ENCODE assay signal across 28 mouse cellular contexts in the genomic region with DNA sequence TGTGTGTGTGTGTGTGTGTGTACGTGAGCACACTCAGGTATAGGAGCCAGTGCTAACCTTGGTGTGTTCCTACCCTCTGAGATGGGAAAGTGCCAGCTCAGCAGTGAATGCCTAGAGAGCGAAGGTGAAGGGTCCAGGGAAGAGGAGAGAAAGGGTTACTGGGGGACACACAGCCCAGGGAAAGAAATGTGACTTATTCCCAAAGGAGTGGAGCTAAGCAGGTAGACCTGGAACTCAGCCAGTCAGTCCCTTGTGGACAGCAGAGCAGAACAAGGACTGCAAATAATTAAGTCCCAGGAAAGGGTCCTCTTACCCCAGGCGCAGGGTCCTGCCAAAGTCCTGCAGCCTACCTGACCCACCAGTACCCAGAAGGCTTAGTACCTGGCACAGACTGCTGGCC. TPM values are rescaled to one million over a fixed set of nuclear protein-coding genes. Genes with fewer than 3 reads are reported as not detected.
A peak's percentile ranks its signal among the peaks of the same experiment; 100 is the strongest.
DNase-seq lines count a peak whose midpoint lies in the region; ATAC-seq and TF ChIP-seq lines count a peak whose summit lies in the region.
"Had no signal": no experiment of that assay in that cellular context is flagged by ENCODE, and none has a peak within 500 bp of the region (broad histone marks: within the 10 kb centered on the region; RNA-seq: fewer than 3 reads in every experiment).

No protein-coding gene starts in this region.

- peaks cover 38% of the 10 kb centered on the region for H3K4me1 ChIP-seq in bone marrow macrophage, adult 2 months (ENCODE audit: control insufficient read depth, insufficient read depth, low read length)

- H3K36me3 ChIP-seq in C2C12 (ENCODE audit: control insufficient read depth, insufficient read depth) (peaks cover 8% of the 10 kb centered on the region), myocyte (ENCODE audit: control insufficient read depth, insufficient read depth) (no peaks in the 10 kb centered on the region)
- H3K36me3 ChIP-seq: embryonic facial prominence, embryonic 10.5 days; embryonic facial prominence, embryonic 15.5 days; hindbrain, embryonic 13.5 days; midbrain, embryonic 13.5 days; stomach, embryonic 15.5 days had no signal

- H3K79me2 ChIP-seq in C2C12 (ENCODE audit: control insufficient read depth, insufficient read depth) (peaks cover 83% of the 10 kb centered on the region), myocyte (ENCODE audit: control insufficient read depth, insufficient read depth) (peaks cover 70% of the 10 kb centered on the region)

- H3K79me3 ChIP-seq in C2C12 (ENCODE audit: low read depth): peaks cover 70% of the 10 kb centered on the region

- H3K4me3 ChIP-seq in C2C12 (ENCODE audit: insufficient read depth, poor library complexity, severe bottlenecking) (peak overlapping the region; percentile 7), myocyte (peak overlapping the region; percentile 99)
- peak overlapping the region; percentile 92 for H3K4me3 ChIP-seq in bone marrow macrophage, adult 2 months (ENCODE audit: insufficient read depth, low read length)
- H3K4me3 ChIP-seq: embryonic facial prominence, embryonic 10.5 days; embryonic facial prominence, embryonic 15.5 days; forebrain, embryonic 13.5 days; hindbrain, embryonic 13.5 days; megakaryocyte, embryonic 14.5 days; midbrain, embryonic 13.5 days; stomach, embryonic 15.5 days had no signal

- DNase-seq in kidney, postnatal 14 days: peak; percentile 79
- no peak for DNase-seq in gastrocnemius, postnatal 10 days
- DNase-seq: adrenal gland, adult 2 months; adrenal gland, postnatal 36 days; B cell, adult 2 months; cerebellum, adult 8-10 months; cerebellum, postnatal 25 days; gastrocnemius, postnatal 25 days; heart, adult 11 months; heart, postnatal 4 days; liver; lung, postnatal 36 days had no signal

- H3K4me2 ChIP-seq in myocyte (ENCODE audit: low read depth): peak overlapping the region; percentile 44
- H3K4me2 ChIP-seq: embryonic facial prominence, embryonic 15.5 days; forebrain, embryonic 13.5 days; heart, embryonic 11.5 days; hindbrain, embryonic 13.5 days; midbrain, embryonic 13.5 days; stomach, embryonic 15.5 days had no signal

- no peak for TF ChIP-seq POLR2A in bone marrow macrophage, adult 2 months (IDR thresholded peaks at IDR 0.05; ENCODE audit: borderline replicate concordance, low read depth, low read length)
- TF ChIP-seq POLR2A in myocyte (IDR thresholded peaks at IDR 0.05; ENCODE audit: insufficient read length, low read depth): no peak

- H3ac ChIP-seq in C2C12 (ENCODE audit: control insufficient read depth, insufficient read length, low read depth): no peak overlapping the region
- H3ac ChIP-seq in myocyte (ENCODE audit: control insufficient read depth, insufficient read length): no peak overlapping the region

- no peak for ATAC-seq in frontal cortex, adult (ENCODE audit: low TSS enrichment)
- ATAC-seq: activated CD4-positive, CD25-positive, alpha-beta regulatory T cell, adult 4 months; forebrain, embryonic 13.5 days; midbrain, embryonic 13.5 days had no signal

- TF ChIP-seq CTCF in C2C12 (IDR thresholded peaks at IDR 0.05; ENCODE audit: control insufficient read depth, insufficient read depth, insufficient read length): no peak
- no peak for TF ChIP-seq CTCF in bone marrow macrophage, adult 2 months (IDR thresholded peaks at IDR 0.05; ENCODE audit: low read depth, low read length)

- peak overlapping the region; percentile 89 for H3K27ac ChIP-seq in bone marrow macrophage, adult 2 months (ENCODE audit: insufficient read depth, low read depth, low read length)
- H3K27ac ChIP-seq: embryonic facial prominence, embryonic 10.5 days; embryonic facial prominence, embryonic 15.5 days; forebrain, embryonic 13.5 days; hindbrain, embryonic 13.5 days; midbrain, embryonic 13.5 days; stomach, embryonic 15.5 days had no signal

- no peaks in the 10 kb centered on the region for H3K27me3 ChIP-seq in C2C12 (ENCODE audit: control insufficient read depth, insufficient read depth, insufficient read length)
- H3K27me3 ChIP-seq in myocyte (ENCODE audit: control insufficient read depth, insufficient read depth, insufficient read length): no peaks in the 10 kb centered on the region
- H3K27me3 ChIP-seq: stomach, embryonic 15.5 days had no signal

TF ChIP-seq in C2C12, 6 proteins besides CTCF, POLR2A, EP300 and RAD21:
- TF ChIP-seq MYOD1 (IDR thresholded peaks at IDR 0.05; ENCODE audit: control insufficient read depth, insufficient read length, low read depth): no peak

TF ChIP-seq in myocyte, 11 proteins besides CTCF, POLR2A, EP300 and RAD21:
- TF ChIP-seq MYOD1 (IDR thresholded peaks at IDR 0.05; ENCODE audit: control insufficient read depth in 1 of 3, insufficient read length in 2 of 3, low read depth in 2 of 3) (no peak), CEBPB (IDR thresholded peaks at IDR 0.05; ENCODE audit: insufficient read depth, poor library complexity, severe bottlenecking) (no peak), MYOG (IDR thresholded peaks at IDR 0.05; ENCODE audit: control insufficient read depth in 1 of 3, insufficient read depth in 1 of 3, insufficient read length in 2 of 3, low read depth in 2 of 3) (no peak), POLR2AphosphoS2 (IDR thresholded peaks at IDR 0.05; ENCODE audit: insufficient read length, low read depth) (no peak), REST (IDR thresholded peaks at IDR 0.05; ENCODE audit: insufficient read depth, insufficient read length) (no peak), TCF3 (IDR thresholded peaks at IDR 0.05; ENCODE audit: insufficient read length, low read depth) (no peak), E2F4 (IDR thresholded peaks at IDR 0.05; ENCODE audit: insufficient read depth) (no peak), MAX (IDR thresholded peaks at IDR 0.05; ENCODE audit: low read depth) (no peak), USF1 (IDR thresholded peaks at IDR 0.05; ENCODE audit: low read depth) (no peak), SRF (IDR thresholded peaks at IDR 0.05; ENCODE audit: control insufficient read depth, insufficient read length, low read depth) (no peak), TCF12 (IDR thresholded peaks at IDR 0.05; ENCODE audit: insufficient read depth, poor library complexity, severe bottlenecking) (no peak)

RNA-seq across cellular contexts. Expression of gene Cdk18, which starts 2.6 kb away (rescaled TPM):
- polyA plus RNA-seq in C2C12 (2012; fragmentation: generic; extraction: Trizol): 40.2 TPM
- 56.1 and 65.3 TPM in 2 replicates for polyA plus RNA-seq in bone marrow macrophage, adult 2 months (2012; ENCODE audit: insufficient read depth, insufficient read length, missing spikeins)
- 33.9 TPM for polyA plus RNA-seq in myocyte (2012; fragmentation: generic; extraction: Trizol)
- total RNA-seq in gastrocnemius, postnatal 10 days (2021): 1 to 10 TPM; 1.2 to 2.3 TPM
- polyA plus RNA-seq: activated CD4-positive, CD25-positive, alpha-beta regulatory T cell, adult 4 months had no signal

RNA-seq across cellular contexts. Expression of gene Lemd1, which starts 54.4 kb away (rescaled TPM):
- polyA plus RNA-seq in C2C12 (2012; fragmentation: generic; extraction: Trizol) (0.14 TPM), myocyte (2012; fragmentation: generic; extraction: Trizol) (0.49 TPM)
- not detected in 2 replicates for polyA plus RNA-seq in bone marrow macrophage, adult 2 months (2012; ENCODE audit: insufficient read depth, insufficient read length, missing spikeins)
- not detected for total RNA-seq in gastrocnemius, postnatal 10 days (2021)
- total RNA-seq: CH12.LX; gastrocnemius, postnatal 25 days; heart, postnatal 4 days had no signal
- polyA plus RNA-seq: activated CD4-positive, CD25-positive, alpha-beta regulatory T cell, adult 4 months; heart, embryonic 11.5 days; heart, embryonic 16.5 days; liver, embryonic 16.5 days had no signal

RNA-seq across cellular contexts. Expression of gene AC124108.1, which starts 54.4 kb away (rescaled TPM):
- polyA plus RNA-seq in C2C12 (2012; fragmentation: generic; extraction: Trizol) (0.01 TPM), myocyte (2012; fragmentation: generic; extraction: Trizol) (0.82 TPM)
- polyA plus RNA-seq in bone marrow macrophage, adult 2 months (2012; ENCODE audit: insufficient read depth, insufficient read length, missing spikeins): not detected in 2 replicates
- under 1 TPM in 1 of 2 experiments, not detected in 1; 0.05 TPM for total RNA-seq in gastrocnemius, postnatal 10 days (2021)
- total RNA-seq: CH12.LX; gastrocnemius, postnatal 25 days; heart, postnatal 4 days had no signal
- polyA plus RNA-seq: activated CD4-positive, CD25-positive, alpha-beta regulatory T cell, adult 4 months; heart, embryonic 16.5 days; liver, embryonic 16.5 days had no signal

Comparison
In these comparisons a context has a peak if more than half of its experiments do, and no peak if none do; other contexts are left out.
1. H3K4me3 ChIP-seq: peak in every context shown above with its lines; median percentile 99 in myocyte; 92 in bone marrow macrophage, adult 2 months; 7 in C2C12.